Mouse (Mus musculus) lung, adult 2 months (tissue): Measurements from ENCODE around the gene Ephb1.

ENCODE experiments used
- CTCF ChIP-seq: fragments of 200-500 bp; IDR thresholded peaks from 2 replicates; pipeline ENCODE4 v1.5.1; 2011; ENCODE audit warnings: mild to moderate bottlenecking, low read length, control low read depth; ENCODE audit not compliant: insufficient read depth
- POLR2A ChIP-seq: fragments of 200-500 bp; IDR thresholded peaks from 2 replicates; pipeline ENCODE4 v1.6.1; 2011; ENCODE audit warnings: low read depth, mild to moderate bottlenecking, control low read depth, low read length, borderline replicate concordance; ENCODE audit errors: extremely low read depth

DNA sequence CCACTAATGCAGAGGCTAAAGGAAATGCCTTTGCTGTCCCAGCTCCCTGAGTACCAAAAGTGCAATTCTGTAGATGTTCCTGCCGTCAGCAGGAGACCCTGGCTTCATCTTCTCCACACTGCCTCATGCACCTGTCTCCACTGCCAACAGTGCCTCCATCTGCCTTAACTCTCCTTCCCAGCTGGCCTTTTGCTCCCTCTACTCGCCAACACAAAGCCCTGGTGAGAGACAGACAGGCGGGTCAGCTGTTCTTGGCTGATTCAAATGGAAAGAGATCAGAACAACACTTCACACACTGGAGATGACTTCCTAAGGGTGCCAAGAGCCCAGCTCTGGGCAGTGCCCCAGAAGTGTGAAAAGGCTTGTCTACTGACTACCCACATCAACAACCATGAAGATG lies 78.6 kb downstream of the Ephb1 start:
- TF ChIP-seq POLR2A (no peak), CTCF (no peak)
